Mouse (Mus musculus): ENCODE measurements around the gene Pcbd2.

DNA sequence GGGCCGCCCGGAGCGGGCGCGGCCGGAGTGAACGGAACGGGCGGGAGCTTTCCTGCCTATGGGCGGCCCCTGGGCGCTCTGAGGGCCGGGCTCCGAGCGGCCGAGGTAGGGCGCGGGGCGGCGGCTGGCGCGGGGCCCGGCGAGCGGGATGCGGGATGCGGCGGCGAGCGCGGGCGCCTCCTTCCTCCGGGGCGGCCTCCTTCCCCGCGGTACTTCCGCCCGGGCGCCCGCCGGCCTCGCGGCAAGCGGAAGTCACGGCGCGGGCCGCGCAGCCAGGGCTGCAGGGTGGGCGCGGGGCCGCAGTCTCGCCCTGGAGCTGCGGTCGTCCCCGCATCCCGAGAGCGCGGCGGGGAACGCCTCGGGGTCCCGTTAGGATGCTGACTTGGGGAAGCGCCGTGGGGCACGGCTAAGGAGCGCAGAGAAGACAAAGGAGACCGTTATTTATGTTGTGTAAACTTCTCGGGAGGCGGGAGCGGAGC is 33.9 kb upstream of the Pcbd2 start:
- TF ChIP-seq CHD2 (IDR thresholded peaks at IDR 0.05; ENCODE audit: low read depth, low read length), result no peak
- no peak for TF ChIP-seq MAFK (IDR thresholded peaks at IDR 0.05; ENCODE audit: insufficient read depth, low read depth, low read length)
- TF ChIP-seq ZC3H11A (IDR thresholded peaks at IDR 0.05; ENCODE audit: borderline replicate concordance, low read depth, low read length), result no peak

All from ES-E14 (cell line).